Mouse (Mus musculus) limb, embryonic 10.5 days (tissue): ENCODE data around the gene Olfr347. TPM values are rescaled to one million over a fixed set of nuclear protein-coding genes. Genes with fewer than 3 reads are reported as not detected.

Experiments used
- DNase-seq: peaks from one replicate; pipeline ENCODE4 v3.0.0-alpha.2; 2017; ENCODE audit warnings: low spot score
- H3K27ac ChIP-seq: fragments of 300-500 bp; sonication (generic); 2 replicates; pipeline ENCODE4 v1.5.1; 2016; ENCODE audit warnings: mild to moderate bottlenecking
- H3K27me3 ChIP-seq: fragments of 300-500 bp; sonication (generic); 2 replicates; pipeline ENCODE4 v1.6.1; 2016; ENCODE audit warnings: low read depth, mild to moderate bottlenecking; ENCODE audit not compliant: poor library complexity, severe bottlenecking
- H3K36me3 ChIP-seq: fragments of 300-500 bp; sonication (generic); 2 replicates; pipeline ENCODE4 v1.6.1; 2016; ENCODE audit warnings: mild to moderate bottlenecking, moderate library complexity
- H3K4me1 ChIP-seq: fragments of 300-500 bp; sonication (generic); 2 replicates; pipeline ENCODE4 v1.6.1; 2016
- H3K4me3 ChIP-seq: fragments of 300-500 bp; sonication (generic); 2 replicates; pipeline ENCODE4 v1.5.1; 2016; ENCODE audit warnings: mild to moderate bottlenecking, moderate library complexity
- H3K9me3 ChIP-seq: fragments of 300-500 bp; sonication (generic); replicated peaks from 2 replicates; pipeline ENCODE4 v1.6.1; 2016; ENCODE audit warnings: mild to moderate bottlenecking
- whole genome bisulfite sequencing: fragments of 180-500 bp; shearing (Covaris S2); methylation state at CpG from one replicate; pipeline ENCODE4 v1.1.7; 2016; 5-methylcytosine and 5-hydroxymethylcytosine counted together
- polyA plus RNA-seq: library from polyadenylated mRNA; unstranded; fragments of >200 nt; fragmentation: Nextera tagmentation; extraction: Ambion mirVana; gene quantifications from 2 replicates; pipeline ENCODE4 v1.2.1, GENCODE M21; 2016

Gene Olfr347
- not detected in 2 replicates for polyA plus RNA-seq

DNA sequence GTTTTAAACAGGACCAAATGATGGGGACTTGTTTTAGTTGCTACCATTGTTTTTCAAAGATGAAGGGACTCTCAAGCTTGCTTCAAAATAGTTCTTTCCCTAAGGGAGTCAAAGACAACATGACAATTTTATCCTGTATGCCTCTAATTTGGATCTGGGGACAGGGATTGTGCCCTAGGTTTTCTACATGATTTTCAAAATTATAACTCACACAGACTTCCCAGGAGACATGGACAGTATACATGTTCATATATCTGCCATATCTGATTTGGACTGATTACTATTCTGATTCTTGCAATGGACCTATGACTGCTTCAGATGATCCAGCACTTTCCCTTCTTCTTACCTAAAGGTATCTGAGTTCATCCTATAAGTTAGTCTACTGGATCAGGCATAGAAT is at the start of gene Olfr347:
Gene Olfr347, plus strand, starts transcription at position 301 of the 400 bp plus-strand sequence.
- Histone ChIP-seq H3K9me3 (no peaks in the 10 kb centered on the region), H3K36me3 (no peaks in the 10 kb centered on the region), H3K4me3 (no peak within 1 kb of the TSS), H3K27me3 (no peaks in the 10 kb centered on the region), H3K27ac (no peak within 1 kb of the TSS), H3K4me1 (no peaks in the 10 kb centered on the region)
- DNase-seq: no peak

DNA sequence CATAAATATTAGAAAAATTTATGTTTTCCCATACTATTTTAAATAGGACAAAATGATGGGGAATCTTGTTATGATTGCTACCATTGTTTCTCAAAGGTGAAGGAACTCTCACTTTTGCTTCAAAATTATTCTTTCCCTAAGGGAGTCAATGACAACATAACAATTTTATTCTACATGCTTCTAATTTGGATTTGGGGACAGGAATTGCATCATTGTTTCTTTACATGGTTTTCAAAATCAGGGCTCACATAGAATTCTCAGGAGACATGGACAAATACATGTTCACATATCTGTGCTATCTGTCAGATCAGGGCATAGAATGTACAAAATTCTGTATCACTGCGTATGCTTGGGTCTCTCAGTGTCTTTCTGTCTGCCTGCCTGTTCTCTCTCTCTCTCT is 46.2 kb upstream of the Olfr347 start, which contains the start of gene Olfr346:
Gene Olfr346, plus strand, starts transcription at position 301 of the 400 bp plus-strand sequence.
- Histone ChIP-seq H3K4me3 (no peak within 1 kb of the TSS), H3K27ac (no peak within 1 kb of the TSS), H3K9me3 (0 out of 2 replicates have a peak, but pooled peaks cover 1% of the 10 kb centered on the region), H3K36me3 (no peaks in the 10 kb centered on the region), H3K4me1 (no peaks in the 10 kb centered on the region), H3K27me3 (no peaks in the 10 kb centered on the region)
- DNase-seq: no peak
- 97% methylated on average over 1 of the region's 1 CpGs for WGBS

DNA sequence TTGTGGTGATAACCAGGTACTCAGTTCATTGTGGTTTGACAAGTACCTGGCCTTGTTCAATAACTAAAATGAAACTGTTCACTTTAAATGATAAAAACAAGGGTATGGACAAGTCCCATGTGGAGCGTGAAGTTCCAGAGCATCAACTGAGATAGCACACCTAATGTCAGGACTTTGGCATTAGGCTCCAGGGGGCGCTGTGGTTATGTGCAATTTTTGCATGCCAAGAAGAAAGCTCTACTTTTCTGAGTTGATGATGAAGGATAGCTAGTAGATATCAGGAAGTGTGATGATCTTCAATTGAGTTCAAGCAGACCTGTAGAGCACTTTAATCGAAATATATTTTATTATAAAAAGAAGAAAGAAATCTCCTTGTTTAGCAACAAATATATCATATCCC is 4.5 kb downstream of the Olfr347 start:
- no peaks in the 10 kb centered on the region for H3K9me3 ChIP-seq
- WGBS: 60% methylated on average over 3 of the region's 3 CpGs
- H3K27ac ChIP-seq: no peak overlapping the region
- H3K4me1 ChIP-seq: no peaks in the 10 kb centered on the region
- no peak for DNase-seq
- no peaks in the 10 kb centered on the region for H3K36me3 ChIP-seq
- no peak overlapping the region for H3K4me3 ChIP-seq
- H3K27me3 ChIP-seq: no peaks in the 10 kb centered on the region

DNA sequence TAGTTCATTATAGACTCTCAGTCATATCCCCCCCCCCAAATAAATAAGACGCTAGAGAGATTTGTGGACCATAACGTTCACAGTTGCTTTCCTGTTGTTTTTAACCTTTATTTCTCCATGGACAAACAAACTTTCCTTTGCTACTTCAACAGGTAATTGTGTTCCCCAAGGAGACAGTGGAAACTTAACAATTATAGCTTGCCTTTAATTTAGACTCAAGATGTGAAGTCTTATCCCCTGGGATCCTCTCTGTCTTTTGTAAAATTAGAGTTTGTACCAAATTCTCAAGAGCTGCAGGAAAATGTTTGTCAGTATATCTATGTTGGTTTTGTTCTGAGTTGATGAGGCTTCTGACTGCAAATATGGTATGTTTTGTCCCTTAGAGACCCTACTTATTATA is 52.3 kb downstream of the Olfr347 start, which contains the start of gene Olfr348:
Gene Olfr348, plus strand, starts transcription at position 301 of the 400 bp plus-strand sequence.
- H3K4me1 ChIP-seq: no peaks in the 10 kb centered on the region
- no peak within 1 kb of the TSS for H3K27ac ChIP-seq
- H3K4me3 ChIP-seq: no peak within 1 kb of the TSS
- H3K36me3 ChIP-seq: no peaks in the 10 kb centered on the region
- WGBS: 75% methylated on average over 2 of the region's 2 CpGs
- H3K9me3 ChIP-seq: no peaks in the 10 kb centered on the region; the same call in 1 of the 2 replicates
- no peaks in the 10 kb centered on the region for H3K27me3 ChIP-seq
- no peak for DNase-seq

Other genes starting within 250 kb of the Olfr347 start
- not detected in 2 replicates for gene Olfr341, start 249.4 kb upstream of the Olfr347 start, polyA plus RNA-seq
- not detected in 2 replicates for gene Olfr342, start 206.9 kb upstream of the Olfr347 start, polyA plus RNA-seq
- not detected in 2 replicates for gene Olfr344, start 165.2 kb upstream of the Olfr347 start, polyA plus RNA-seq
- not detected in 2 replicates for gene Olfr345, start 91.9 kb upstream of the Olfr347 start, polyA plus RNA-seq
- not detected in 2 replicates for gene Olfr346, start 46.1 kb upstream of the Olfr347 start, polyA plus RNA-seq
- gene Olfr348, start 52.4 kb downstream of the Olfr347 start, polyA plus RNA-seq: not detected in 2 replicates
- not detected in 2 replicates for gene Olfr50, start 58.6 kb downstream of the Olfr347 start, polyA plus RNA-seq
- not detected in 2 replicates for gene Olfr3, start 85.1 kb downstream of the Olfr347 start, polyA plus RNA-seq
- gene Olfr350, start 114.4 kb downstream of the Olfr347 start, polyA plus RNA-seq: not detected in 2 replicates
- gene Olfr351, start 130.8 kb downstream of the Olfr347 start, polyA plus RNA-seq: not detected in 2 replicates
- gene Olfr352, start 136.6 kb downstream of the Olfr347 start, polyA plus RNA-seq: not detected in 2 replicates
- not detected in 2 replicates for gene Olfr353, start 161.0 kb downstream of the Olfr347 start, polyA plus RNA-seq
- not detected in 2 replicates for gene Olfr354, start 173.8 kb downstream of the Olfr347 start, polyA plus RNA-seq
- not detected in 2 replicates for gene Olfr355, start 197.0 kb downstream of the Olfr347 start, polyA plus RNA-seq
- not detected in 2 replicates for gene Olfr356, start 205.2 kb downstream of the Olfr347 start, polyA plus RNA-seq